Mouse (Mus musculus): ENCODE data around the gene Ptpre. TPM values are rescaled to one million over a fixed set of nuclear protein-coding genes. Genes with fewer than 3 reads are reported as not detected.

Ptpre gene
- total and polyA plus RNA-seq, 3 experiments = 2.3 to 6.9 (median 3.7) TPM

DNA sequence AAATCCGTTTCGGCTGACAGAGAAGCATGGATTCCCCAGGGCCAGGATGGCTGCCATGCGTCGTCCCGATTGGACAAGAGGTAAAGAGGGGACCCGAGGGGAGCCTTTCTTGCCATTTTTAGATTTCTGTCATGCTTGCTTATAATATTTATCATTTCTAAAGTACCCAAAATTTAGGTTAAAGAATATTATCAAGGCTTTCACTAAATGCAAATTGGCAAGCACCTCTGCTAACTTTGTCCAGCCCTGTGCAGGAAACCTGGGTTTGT, 68.5 kb downstream of the Ptpre start:
- no peak for DNase-seq (ENCODE audit: extremely low read depth)
- H3K36me3 ChIP-seq (replicated peaks in 1 of 2; ENCODE audit: control insufficient read depth in 1 of 2, insufficient read depth in 1 of 2, low read length in 1 of 2) = peaks cover 0 to 3% of the 10 kb centered on the region in 2 experiments
- H3K4me3 ChIP-seq (replicated peaks in 1 of 3; ENCODE audit: low read depth in 2 of 3, low read length in 2 of 3, poor library complexity in 1 of 3) = peak overlapping the region; percentile 24 to 46 (median 33)
- H3K4me1 ChIP-seq (ENCODE audit: control insufficient read depth in 1 of 2, insufficient read depth in 2 of 2) = peaks cover 16 to 56% of the 10 kb centered on the region in 2 experiments
- no peaks in the 10 kb centered on the region for H3K79me2 ChIP-seq (replicated peaks; ENCODE audit: control insufficient read depth, extremely low read depth, insufficient read depth, poor library complexity, severe bottlenecking)
- no peaks in the 10 kb centered on the region for H3K27me3 ChIP-seq (replicated peaks)
- dilution Hi-C loops (cut with MboI; ENCODE audit: extremely low pct_ligation_motif_present, extremely low pct_unique_long_range_greater_than_20kb, low sequenced_read_pairs) (no loop called here), in situ Hi-C loops (cut with MboI; ENCODE audit: low pct_ligation_motif_present, low pct_unique_long_range_greater_than_20kb, low sequenced_read_pairs) (no loop called here)
- TF ChIP-seq MYC (IDR thresholded peaks at IDR 0.05; ENCODE audit: low read depth, low read length) = peak; percentile 3; the same call in 1 of the 2 replicates
- peak; percentile 67; the same call in 1 of the 2 replicates for TF ChIP-seq ZMIZ1 (IDR thresholded peaks at IDR 0.05; ENCODE audit: low read depth, low read length)
- no peak for TF ChIP-seq ZKSCAN1 (IDR thresholded peaks at IDR 0.05; ENCODE audit: borderline replicate concordance, low read depth, low read length)
- TF ChIP-seq MAX (IDR thresholded peaks at IDR 0.05; ENCODE audit: low read length) = peak; percentile 55; the same call in 1 of the 2 replicates
- no peak for TF ChIP-seq NRF1 (IDR thresholded peaks at IDR 0.05; ENCODE audit: low read depth, low read length)
- H3K27ac ChIP-seq (ENCODE audit: insufficient read depth, low read depth) = peak overlapping the region; percentile 94
- H3K9ac ChIP-seq (ENCODE audit: insufficient read depth, low read depth) = peak overlapping the region; percentile 76
- peak overlapping the region; percentile 100 for H3K4me2 ChIP-seq (ENCODE audit: insufficient read depth, low read depth, poor library complexity, severe bottlenecking)
- no peaks in the 10 kb centered on the region for H3K9me3 ChIP-seq (replicated peaks; ENCODE audit: low read length)

DNA sequence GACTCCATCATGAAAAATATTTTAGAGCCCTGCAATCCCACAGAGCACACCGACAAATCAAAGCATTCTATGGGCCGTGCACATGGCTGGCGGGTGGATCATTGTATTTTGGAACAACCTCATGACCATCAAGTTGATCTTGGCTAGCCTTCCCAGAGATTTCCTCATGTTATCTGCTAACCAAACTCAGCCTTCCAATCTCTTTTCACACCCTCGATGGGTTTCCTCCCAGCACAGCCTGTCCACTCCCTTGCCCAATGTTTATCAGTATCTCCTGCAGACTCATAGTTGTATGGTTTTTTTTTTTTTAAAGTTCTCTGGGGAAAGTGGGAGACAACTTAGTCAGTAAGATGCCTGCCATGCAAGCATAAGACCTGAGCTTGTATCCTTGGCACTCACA, 70.9 kb downstream of the Ptpre start:
- Histone ChIP-seq H3K36me3 (replicated peaks in 1 of 2; ENCODE audit: control insufficient read depth in 1 of 2, insufficient read depth in 1 of 2, low read length in 1 of 2) (peaks cover 2 to 22% of the 10 kb centered on the region in 2 experiments), H3K4me3 (replicated peaks in 1 of 3; ENCODE audit: low read depth in 2 of 3, low read length in 2 of 3, poor library complexity in 1 of 3) (no peak overlapping the region), H3K9me3 (replicated peaks; ENCODE audit: low read length) (no peaks in the 10 kb centered on the region), H3K4me1 (ENCODE audit: control insufficient read depth in 1 of 2, insufficient read depth in 2 of 2) (peaks cover 16 to 43% of the 10 kb centered on the region in 2 experiments), H3K4me2 (ENCODE audit: insufficient read depth, low read depth, poor library complexity, severe bottlenecking) (no peak overlapping the region), H3K27me3 (replicated peaks) (no peaks in the 10 kb centered on the region), H3K79me2 (replicated peaks; ENCODE audit: control insufficient read depth, extremely low read depth, insufficient read depth, poor library complexity, severe bottlenecking) (no peaks in the 10 kb centered on the region), H3K27ac (ENCODE audit: insufficient read depth, low read depth) (no peak overlapping the region), H3K9ac (ENCODE audit: insufficient read depth, low read depth) (no peak overlapping the region)
- in situ Hi-C loops (cut with MboI; ENCODE audit: low pct_ligation_motif_present, low pct_unique_long_range_greater_than_20kb, low sequenced_read_pairs) (no loop called here), dilution Hi-C loops (cut with MboI; ENCODE audit: extremely low pct_ligation_motif_present, extremely low pct_unique_long_range_greater_than_20kb, low sequenced_read_pairs) (no loop called here)
- DNase-seq (ENCODE audit: extremely low read depth) = no peak
- TF ChIP-seq MYC (IDR thresholded peaks at IDR 0.05; ENCODE audit: low read depth, low read length) = no peak
- no peak for TF ChIP-seq JUND (conservative IDR thresholded peaks at IDR 0.05; ENCODE audit: low read depth, low read length)
- TF ChIP-seq EP300 (IDR thresholded peaks at IDR 0.05; ENCODE audit: low read length) = no peak
- TF ChIP-seq GABPA (IDR thresholded peaks at IDR 0.05; ENCODE audit: insufficient replicate concordance, low read depth, low read length) = no peak
- TF ChIP-seq CHD2 (IDR thresholded peaks at IDR 0.05; ENCODE audit: low read length) = no peak
- no peak for TF ChIP-seq RAD21 (IDR thresholded peaks at IDR 0.05; ENCODE audit: low read depth, low read length)
- no peak for TF ChIP-seq ZKSCAN1 (IDR thresholded peaks at IDR 0.05; ENCODE audit: borderline replicate concordance, low read depth, low read length)
- TF ChIP-seq CTCF (conservative IDR thresholded peaks at IDR 0.05 in 1 of 2, IDR thresholded peaks at IDR 0.05 in 1 of 2; ENCODE audit: low read depth in 2 of 2, low read length in 2 of 2) = no peak
- TF ChIP-seq KAT2A (IDR thresholded peaks at IDR 0.05; ENCODE audit: insufficient replicate concordance, low read length) = no peak
- no peak for TF ChIP-seq MXI1 (IDR thresholded peaks at IDR 0.05; ENCODE audit: low read depth, low read length)
- no peak for TF ChIP-seq USF2 (conservative IDR thresholded peaks at IDR 0.05; ENCODE audit: low read depth, low read length)
- TF ChIP-seq RCOR1 (conservative IDR thresholded peaks at IDR 0.05; ENCODE audit: low read depth, low read length) = no peak
- TF ChIP-seq TCF12 (IDR thresholded peaks at IDR 0.05; ENCODE audit: low read depth, low read length) = no peak
- TF ChIP-seq MAFK (IDR thresholded peaks at IDR 0.05; ENCODE audit: insufficient replicate concordance, low read length) = no peak
